Mouse (Mus musculus) heart, embryonic 16.5 days (tissue): ENCODE measurements around the gene Fbln1. TPM values are rescaled to one million over a fixed set of nuclear protein-coding genes. Genes with fewer than 3 reads are reported as not detected.
A peak's percentile ranks its signal among the peaks of the same experiment; 100 is the strongest.

Experiments
- ATAC-seq: fragments of 200-750 bp; cut with Nextera tagmentation; replicated peaks from 2 replicates; pipeline ENCODE4 v1.8.0; 2017; ENCODE audit warnings: moderate number of reproducible peaks; ENCODE audit not compliant: insufficient read depth, low FRiP score; ENCODE audit errors: extremely low read depth
- H3K27ac ChIP-seq: fragments of 300-500 bp; sonication (generic); 2 replicates; pipeline ENCODE4 v1.5.1; 2014; ENCODE audit warnings: mild to moderate bottlenecking, low read length, control low read depth, moderate library complexity
- H3K27me3 ChIP-seq: fragments of 300-500 bp; sonication (generic); 2 replicates; pipeline ENCODE4 v1.6.1; 2014; ENCODE audit warnings: low read length, mixed read lengths; ENCODE audit not compliant: control insufficient read depth, insufficient read depth
- H3K36me3 ChIP-seq: fragments of 300-500 bp; sonication (generic); 2 replicates; pipeline ENCODE4 v1.6.1; 2014; ENCODE audit not compliant: control insufficient read depth, insufficient read depth
- H3K4me1 ChIP-seq: fragments of 300-500 bp; sonication (generic); 2 replicates; pipeline ENCODE4 v1.6.1; 2014; ENCODE audit warnings: low read length, mixed read lengths; ENCODE audit not compliant: control insufficient read depth, insufficient read depth
- H3K4me2 ChIP-seq: fragments of 300-500 bp; sonication (generic); 2 replicates; pipeline ENCODE4 v1.6.1; 2014; ENCODE audit warnings: low read depth, mild to moderate bottlenecking, control low read depth, low read length
- H3K4me3 ChIP-seq: fragments of 300-500 bp; sonication (generic); 2 replicates; pipeline ENCODE4 v1.5.1; 2014; ENCODE audit warnings: mild to moderate bottlenecking, control low read depth, low read length
- H3K9ac ChIP-seq: fragments of 300-500 bp; sonication (generic); 2 replicates; pipeline ENCODE4 v1.6.1; 2014; ENCODE audit warnings: low read length, control low read depth
- H3K9me3 ChIP-seq: fragments of 300-500 bp; sonication (generic); replicated peaks from 2 replicates; pipeline ENCODE4 v1.6.1; 2016; ENCODE audit warnings: low read length; ENCODE audit not compliant: control insufficient read depth
- WGBS: fragments of 180-500 bp; shearing (Covaris S2); extraction: QIAGEN DNeasy Blood & Tissue Kit; methylation state at CpG from one replicate; pipeline ENCODE4 v1.1.7; 2014; 5-methylcytosine and 5-hydroxymethylcytosine counted together
- polyA plus RNA-seq: library from polyadenylated mRNA; unstranded; fragments of >200 nt; fragmentation: Nextera tagmentation; extraction: Ambion mirVana; gene quantifications from 2 replicates; pipeline ENCODE4 v1.2.1, GENCODE M21; 2015

Gene Fbln1
- polyA plus RNA-seq, 1 experiment from 2014 or later = 109 TPM

DNA sequence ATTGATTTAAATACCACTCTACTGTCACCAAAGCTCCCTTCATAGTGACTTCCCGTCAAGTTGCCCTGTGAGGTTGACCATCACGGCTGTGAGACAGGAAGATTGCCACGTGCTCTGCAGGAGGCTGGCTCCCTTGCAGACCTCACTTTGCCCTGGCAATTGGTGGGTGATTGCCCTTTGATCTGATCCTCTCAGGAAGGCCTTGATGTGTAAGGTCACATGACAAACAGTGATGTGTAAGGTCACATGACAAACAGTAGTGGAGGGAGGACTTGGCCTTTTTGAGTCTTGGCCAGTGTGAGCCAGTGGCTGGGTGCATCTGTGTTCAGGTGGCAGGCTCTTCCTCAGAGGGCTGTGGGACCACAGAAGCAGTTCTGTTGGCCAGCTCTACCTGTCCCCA lies 22.8 kb downstream of the Fbln1 start:
- H3K36me3 ChIP-seq = peaks cover 9% of the 10 kb centered on the region

DNA sequence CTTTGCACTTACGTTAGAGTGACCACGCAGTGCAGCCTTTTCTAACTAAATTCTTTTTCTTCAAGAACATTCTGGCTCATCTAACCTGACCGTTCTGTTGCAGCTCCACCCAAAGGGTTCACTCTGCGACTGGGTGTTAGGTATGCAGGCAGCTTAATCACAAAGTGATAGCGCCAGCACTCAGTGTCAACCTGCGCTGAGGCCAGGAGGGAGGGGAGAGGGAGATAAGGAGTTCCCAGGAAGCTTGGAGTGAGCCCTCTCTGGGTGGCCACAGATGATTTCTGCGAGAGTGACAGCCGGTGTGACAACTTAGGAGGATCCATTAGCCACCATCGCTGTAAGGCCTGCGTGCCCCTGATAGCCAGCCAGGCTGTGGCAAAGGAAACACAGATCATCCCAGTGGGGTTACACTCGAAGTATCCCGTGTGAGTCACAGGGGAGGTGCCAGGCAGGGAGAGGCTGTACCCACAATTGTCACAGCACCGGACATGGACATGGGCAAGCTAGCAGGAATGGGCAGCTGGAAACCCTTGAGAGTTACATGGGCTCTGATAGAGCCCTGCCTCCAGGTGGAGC lies 24.3 kb downstream of the Fbln1 start:
- Histone ChIP-seq H3K9ac (no peak overlapping the region), H3K27me3 (0 out of 2 replicates have a peak, but pooled peaks cover 2% of the 10 kb centered on the region), H3K9me3 (no peaks in the 10 kb centered on the region), H3K4me1 (peaks cover 23% of the 10 kb centered on the region), H3K4me3 (no peak overlapping the region), H3K36me3 (peaks cover 8% of the 10 kb centered on the region; the same call in 1 of the 2 replicates), H3K4me2 (0 out of 2 replicates have a peak overlapping the region, but pooled peaks have one; percentile 9), H3K27ac (peak overlapping the region; percentile 14; the same call in 1 of the 2 replicates)
- no peak; the same call in 1 of the 2 replicates for ATAC-seq
- WGBS = 36% methylated on average over 13 of the region's 13 CpGs

More for the DNA sequence above, 22.8 kb downstream of the Fbln1 start:
- no peak overlapping the region for H3K4me3 ChIP-seq
- no peak overlapping the region for H3K4me2 ChIP-seq
- H3K9ac ChIP-seq = no peak overlapping the region
- peaks cover 23% of the 10 kb centered on the region for H3K4me1 ChIP-seq
- H3K27ac ChIP-seq = no peak overlapping the region
- H3K9me3 ChIP-seq = no peaks in the 10 kb centered on the region
- no peak for ATAC-seq
- 93% methylated on average over 3 of the region's 3 CpGs for WGBS
- H3K27me3 ChIP-seq = 0 out of 2 replicates have a peak, but pooled peaks cover 2% of the 10 kb centered on the region

DNA sequence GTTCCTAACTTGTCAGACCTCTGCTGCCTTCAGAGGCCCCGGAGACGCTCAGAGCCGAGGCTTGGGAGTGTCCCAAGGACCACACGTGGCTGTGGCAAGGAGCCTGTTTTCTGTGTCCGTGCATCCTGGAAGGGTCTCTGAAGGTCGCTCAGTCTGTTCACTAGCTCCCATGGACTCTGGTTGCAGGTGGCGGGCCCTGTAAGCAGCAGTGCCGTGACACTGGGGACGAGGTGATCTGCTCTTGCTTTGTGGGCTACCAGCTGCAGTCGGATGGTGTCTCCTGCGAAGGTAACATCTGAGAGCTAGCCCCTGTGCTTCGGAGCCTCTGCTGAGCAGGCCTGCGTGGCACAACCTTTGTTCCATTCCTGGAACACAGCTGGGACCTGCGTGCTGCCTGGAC lies 24.9 kb downstream of the Fbln1 start:
- ATAC-seq = no peak
- no peak overlapping the region for H3K4me3 ChIP-seq
- H3K9me3 ChIP-seq = no peaks in the 10 kb centered on the region
- 0 out of 2 replicates have a peak, but pooled peaks cover 2% of the 10 kb centered on the region for H3K27me3 ChIP-seq
- no peak overlapping the region for H3K4me2 ChIP-seq
- 0 out of 2 replicates have a peak overlapping the region, but pooled peaks have one; percentile 7 for H3K27ac ChIP-seq
- H3K36me3 ChIP-seq = peaks cover 8% of the 10 kb centered on the region; the same call in 1 of the 2 replicates
- H3K4me1 ChIP-seq = peaks cover 23% of the 10 kb centered on the region
- 84% methylated on average over 14 of the region's 14 CpGs for WGBS
- H3K9ac ChIP-seq = no peak overlapping the region

DNA sequence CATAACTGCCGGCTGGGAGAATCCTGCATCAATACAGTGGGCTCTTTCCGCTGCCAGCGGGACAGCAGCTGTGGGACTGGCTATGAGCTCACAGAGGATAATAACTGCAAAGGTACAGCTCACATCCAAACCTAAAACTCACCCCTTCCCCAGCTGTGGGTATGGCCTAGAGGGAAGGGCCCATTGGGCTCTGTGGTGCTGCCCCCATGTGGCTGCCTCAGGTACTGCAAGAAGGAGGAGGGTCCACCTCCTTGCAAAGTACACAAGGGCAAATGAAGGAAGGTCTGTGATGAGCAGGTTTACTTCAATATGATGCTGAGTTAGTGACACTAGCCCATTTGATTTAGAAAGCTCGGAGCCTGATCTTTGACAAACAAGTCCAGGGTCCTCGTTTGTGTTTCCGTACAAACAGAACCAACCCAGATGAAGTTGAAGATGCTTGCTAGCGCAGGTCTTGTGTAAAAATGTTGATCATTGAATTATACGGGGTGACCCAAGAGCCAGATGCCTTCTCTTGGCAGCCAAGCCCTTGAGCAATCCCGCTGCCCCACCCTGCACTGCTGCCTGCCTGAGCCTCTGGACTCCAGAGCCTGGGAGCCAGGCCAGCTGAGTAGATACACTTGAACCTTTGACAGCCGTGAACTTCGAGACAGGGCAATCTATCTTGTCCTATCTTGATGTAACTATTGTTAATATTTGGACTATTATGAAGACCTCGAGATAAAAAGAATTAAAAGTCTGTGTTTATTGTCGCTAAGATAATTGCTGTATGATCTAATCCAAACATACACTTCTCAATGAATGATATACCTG lies 25.9 kb downstream of the Fbln1 start:
- H3K27me3 ChIP-seq = 0 out of 2 replicates have a peak, but pooled peaks cover 2% of the 10 kb centered on the region
- peaks cover 23% of the 10 kb centered on the region for H3K4me1 ChIP-seq
- no peak overlapping the region for H3K9ac ChIP-seq
- 0 out of 2 replicates have a peak overlapping the region, but pooled peaks have one; percentile 12 for H3K27ac ChIP-seq
- ATAC-seq = 0 out of 2 replicates have a peak, but pooled peaks have one; percentile 44
- WGBS = 61% methylated on average over 13 of the region's 13 CpGs
- H3K4me2 ChIP-seq = no peak overlapping the region
- H3K4me3 ChIP-seq = no peak overlapping the region
- peaks cover 4% of the 10 kb centered on the region; the same call in 1 of the 2 replicates for H3K36me3 ChIP-seq
- H3K9me3 ChIP-seq = no peaks in the 10 kb centered on the region

DNA sequence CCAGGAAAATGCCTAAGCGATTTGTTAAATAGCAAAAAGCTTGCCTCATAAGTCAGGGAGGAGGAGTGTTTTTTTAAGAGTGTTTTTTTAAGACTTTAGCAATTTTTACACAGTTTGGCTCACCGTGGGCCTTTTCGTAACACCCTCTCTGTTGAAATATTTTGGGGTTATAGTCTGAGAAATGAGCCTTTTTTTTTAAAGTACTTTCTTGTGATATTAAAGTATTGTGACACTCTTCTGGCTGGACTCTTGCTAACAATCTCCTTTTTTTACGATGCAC lies 26.4 kb downstream of the Fbln1 start:
- Histone ChIP-seq H3K27me3 (0 out of 2 replicates have a peak, but pooled peaks cover 2% of the 10 kb centered on the region), H3K9ac (no peak overlapping the region), H3K4me2 (no peak overlapping the region), H3K27ac (no peak overlapping the region), H3K4me1 (peaks cover 23% of the 10 kb centered on the region), H3K36me3 (0 out of 2 replicates have a peak, but pooled peaks cover 2% of the 10 kb centered on the region), H3K9me3 (no peaks in the 10 kb centered on the region), H3K4me3 (no peak overlapping the region)
- WGBS = 75% methylated on average over 4 of the region's 4 CpGs
- ATAC-seq = no peak

DNA sequence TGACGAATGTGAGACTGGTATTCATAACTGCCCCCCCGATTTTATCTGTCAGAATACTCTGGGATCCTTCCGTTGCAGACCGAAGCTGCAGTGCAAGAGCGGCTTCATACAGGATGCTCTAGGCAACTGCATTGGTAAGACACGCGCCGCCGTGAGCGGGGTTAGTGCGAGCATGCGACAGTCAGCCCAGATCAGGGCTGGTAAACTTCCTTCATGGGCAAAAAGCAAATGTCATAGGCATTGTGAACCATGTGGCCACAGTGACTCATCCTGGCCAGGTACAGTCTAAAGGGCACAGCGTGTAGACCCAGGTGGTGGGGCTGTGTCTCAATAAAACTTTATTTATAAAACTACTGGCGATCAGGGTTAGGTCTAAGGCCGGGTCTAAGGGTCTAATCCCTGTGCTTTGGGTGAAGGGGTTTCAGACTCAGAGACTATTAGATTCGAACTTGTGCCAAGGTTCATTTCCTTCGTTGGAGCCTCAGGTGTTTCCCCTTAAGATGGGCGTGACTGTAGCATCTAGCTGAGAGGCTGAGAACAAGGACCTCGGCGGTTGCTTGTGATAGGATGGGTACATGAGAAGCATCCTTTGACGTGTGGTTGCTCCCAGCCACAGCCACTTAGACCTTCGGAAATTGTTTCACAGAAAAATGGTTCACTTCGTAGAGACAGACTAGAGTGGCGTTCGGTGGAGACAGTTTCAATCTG lies 26.9 kb downstream of the Fbln1 start:
- 91% methylated on average over 25 of the region's 25 CpGs for whole genome bisulfite sequencing
- Histone ChIP-seq H3K4me2 (no peak overlapping the region), H3K27me3 (0 out of 2 replicates have a peak, but pooled peaks cover 2% of the 10 kb centered on the region), H3K9me3 (no peaks in the 10 kb centered on the region), H3K4me1 (peaks cover 23% of the 10 kb centered on the region), H3K27ac (no peak overlapping the region), H3K36me3 (0 out of 2 replicates have a peak, but pooled peaks cover 5% of the 10 kb centered on the region), H3K4me3 (no peak overlapping the region), H3K9ac (no peak overlapping the region)
- no peak for ATAC-seq

DNA sequence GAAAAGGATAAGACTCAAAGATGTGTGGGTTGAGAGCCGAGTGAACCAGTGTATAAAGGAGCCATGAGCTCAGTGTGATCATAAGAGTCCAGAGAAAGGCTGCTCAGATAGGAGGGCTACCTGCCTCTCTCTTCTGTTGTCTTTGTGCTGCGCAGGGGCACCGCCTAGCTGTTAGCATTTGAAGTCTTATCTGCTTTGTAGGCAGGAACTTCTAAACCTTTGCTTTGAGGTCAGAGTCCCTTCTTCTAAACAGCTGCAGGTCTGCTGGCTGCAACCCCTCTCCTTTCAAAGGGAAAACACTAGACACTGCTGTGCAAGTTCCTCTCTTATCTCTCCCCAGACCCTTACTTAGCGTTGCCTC lies 27.5 kb downstream of the Fbln1 start:
- Histone ChIP-seq H3K9me3 (no peaks in the 10 kb centered on the region), H3K4me2 (no peak overlapping the region), H3K27ac (peak overlapping the region; percentile 25; the same call in 1 of the 2 replicates), H3K27me3 (0 out of 2 replicates have a peak, but pooled peaks cover 2% of the 10 kb centered on the region), H3K4me3 (no peak overlapping the region), H3K36me3 (0 out of 2 replicates have a peak, but pooled peaks cover 10% of the 10 kb centered on the region), H3K4me1 (peaks cover 23% of the 10 kb centered on the region), H3K9ac (no peak overlapping the region)
- ATAC-seq = no peak
- WGBS = 55% methylated on average over 4 of the region's 4 CpGs

DNA sequence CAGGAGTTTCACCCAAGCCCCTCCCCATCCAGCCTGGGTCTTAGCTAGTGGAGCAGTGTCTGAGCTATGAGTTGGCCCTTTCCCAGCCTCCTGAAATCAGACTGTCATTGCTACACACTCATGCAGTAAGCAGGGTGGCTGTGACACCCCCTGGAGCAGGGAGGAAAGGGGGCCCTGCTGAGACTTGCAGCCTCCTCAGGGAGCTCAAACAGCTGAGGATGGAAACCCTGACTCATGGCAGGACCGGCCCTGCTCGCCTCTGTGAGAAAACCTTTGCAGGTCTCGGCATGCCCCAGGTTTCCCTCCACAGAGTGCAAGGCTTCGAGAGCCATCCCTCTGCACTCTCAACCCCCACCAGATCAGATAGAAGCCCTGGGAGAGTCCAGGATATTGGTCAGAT lies 27.9 kb downstream of the Fbln1 start:
- Histone ChIP-seq H3K4me1 (peaks cover 23% of the 10 kb centered on the region), H3K4me3 (no peak overlapping the region), H3K9ac (no peak overlapping the region), H3K36me3 (0 out of 2 replicates have a peak, but pooled peaks cover 10% of the 10 kb centered on the region), H3K27ac (peak overlapping the region; percentile 25; the same call in 1 of the 2 replicates), H3K9me3 (no peaks in the 10 kb centered on the region), H3K4me2 (no peak overlapping the region), H3K27me3 (0 out of 2 replicates have a peak, but pooled peaks cover 2% of the 10 kb centered on the region)
- ATAC-seq = no peak
- 72% methylated on average over 4 of the region's 4 CpGs for WGBS
